Mouse (Mus musculus): ENCODE results near the gene Ifit1.

DNA sequence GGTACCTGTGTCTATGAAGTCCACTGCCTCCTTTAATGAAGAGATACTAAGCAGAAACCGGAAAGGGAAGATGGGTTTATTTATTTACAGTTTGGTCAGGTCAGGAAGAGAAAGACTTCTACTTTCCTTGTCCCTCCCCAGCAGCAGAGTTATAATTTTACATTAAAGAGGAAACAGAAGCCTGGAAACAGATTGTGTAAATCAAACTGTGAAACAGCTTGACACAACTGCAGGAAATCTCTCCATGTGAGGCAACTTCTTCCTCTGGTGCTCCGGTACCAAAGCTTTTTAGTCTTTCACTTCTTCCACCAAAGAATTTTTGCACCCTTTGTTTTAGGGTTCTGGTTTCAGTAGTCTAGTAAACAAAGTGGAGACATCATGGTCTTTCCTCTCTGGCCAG, 7.2 kb upstream of the Ifit1 start:
- TF ChIP-seq POLR2A (IDR thresholded peaks at IDR 0.05; ENCODE audit: extremely low read depth, insufficient read depth, low read length) (no peak), CTCF (IDR thresholded peaks at IDR 0.05; ENCODE audit: extremely low read depth, insufficient read depth, low read length) (no peak)

Data from cortical plate, adult 2 months (tissue).